Mouse (Mus musculus) ovary, postnatal 14 days (tissue): Measurements from ENCODE around the gene Nup62.
A peak's percentile ranks its signal among the peaks of the same experiment; 100 is the strongest.

ENCODE experiments used
- DNase-seq: peaks from one replicate; pipeline ENCODE4 v3.0.0; 2022; ENCODE audit warnings: low spot score

The Nup62 gene

DNA sequence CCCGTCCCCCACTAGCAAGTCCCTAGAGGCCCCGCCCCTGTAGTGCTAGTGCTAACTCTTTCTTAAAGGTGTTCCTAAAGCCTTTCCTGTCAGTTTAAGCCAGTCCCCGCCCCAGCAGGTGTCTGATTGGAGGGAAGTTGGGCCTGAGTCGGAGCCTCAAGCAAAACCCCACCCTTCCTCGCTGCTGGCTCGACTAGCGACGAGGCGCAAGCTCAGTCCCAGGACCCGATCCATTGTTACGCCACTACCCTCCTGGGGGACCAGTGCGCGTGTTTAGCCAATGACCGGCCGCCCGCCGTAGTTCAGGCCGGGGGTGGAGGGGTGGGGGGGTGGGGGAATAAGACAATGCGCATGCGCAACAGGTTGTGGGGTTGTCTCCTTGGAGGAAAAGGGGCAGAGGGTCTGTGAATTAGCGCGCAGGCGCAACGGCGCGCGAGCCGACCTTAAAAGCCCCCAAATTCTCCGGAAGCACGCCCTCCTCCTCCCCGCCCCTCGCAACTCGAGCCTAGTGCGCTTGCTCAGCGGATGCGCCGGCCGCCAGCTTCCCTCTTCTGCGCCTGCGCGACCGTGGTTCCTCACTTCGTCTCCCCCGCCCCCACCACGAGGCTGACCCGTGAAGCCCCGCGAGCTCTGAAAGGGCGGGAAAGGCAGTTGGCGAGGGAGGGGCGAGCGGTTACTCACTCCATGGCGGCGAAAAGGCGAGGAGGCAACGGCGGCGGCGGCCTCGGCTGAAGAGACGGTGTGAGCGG is at the start of gene Nup62, which contains the start of gene Il4i1:
Gene Nup62 (plus strand): TSS at position 368 of the 749 bp plus-strand sequence.
Gene Il4i1 (plus strand): TSS at position 667 of the 749 bp plus-strand sequence.
- peak; percentile 99 for DNase-seq

DNA sequence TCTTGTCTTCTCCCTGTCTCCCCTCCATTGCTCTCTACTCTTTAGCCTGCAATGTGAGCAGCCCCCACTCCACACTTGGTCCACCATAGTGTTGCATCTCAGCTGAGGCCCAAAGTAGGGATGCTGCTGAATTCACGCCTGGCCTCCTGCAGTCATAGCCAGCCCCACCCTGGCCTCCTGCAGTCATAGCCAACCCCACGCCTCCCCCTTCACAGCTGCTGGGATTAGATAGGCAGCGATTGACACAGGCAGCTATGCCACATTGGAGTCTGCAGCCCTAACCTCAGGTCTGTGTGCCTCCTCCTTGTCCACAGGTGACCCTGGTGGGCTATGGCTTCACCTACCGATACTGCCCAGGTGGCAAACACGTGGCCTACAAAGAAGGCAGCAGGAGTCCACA is 47.8 kb upstream of the Nup62 start:
- DNase-seq = no peak

DNA sequence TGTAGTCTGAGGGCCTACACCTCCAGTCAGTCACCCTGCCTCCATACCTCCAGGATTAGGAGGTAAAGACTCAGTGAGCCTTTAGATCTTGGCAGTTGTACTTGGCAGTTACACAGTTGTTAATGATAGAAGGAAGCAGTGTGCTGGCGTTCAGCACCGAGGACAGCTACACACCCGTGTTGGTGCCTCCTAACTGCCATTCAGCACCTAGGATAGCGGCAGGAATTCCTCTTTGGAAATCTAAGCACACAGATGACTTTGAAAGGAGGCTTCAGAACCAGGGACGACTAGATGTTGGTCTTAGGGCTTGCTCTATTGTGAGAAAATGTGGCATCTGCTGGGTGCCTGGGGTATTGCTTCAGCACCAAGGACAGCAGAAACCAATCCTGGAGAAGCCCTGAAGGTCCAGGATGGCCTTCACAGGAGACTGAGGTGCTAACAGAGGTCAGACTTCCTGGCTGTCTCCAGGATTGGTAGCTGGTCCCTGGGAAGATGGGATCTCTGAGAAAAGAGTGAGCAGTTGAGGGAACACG is 45.8 kb upstream of the Nup62 start:
- DNase-seq = peak; percentile 74

DNA sequence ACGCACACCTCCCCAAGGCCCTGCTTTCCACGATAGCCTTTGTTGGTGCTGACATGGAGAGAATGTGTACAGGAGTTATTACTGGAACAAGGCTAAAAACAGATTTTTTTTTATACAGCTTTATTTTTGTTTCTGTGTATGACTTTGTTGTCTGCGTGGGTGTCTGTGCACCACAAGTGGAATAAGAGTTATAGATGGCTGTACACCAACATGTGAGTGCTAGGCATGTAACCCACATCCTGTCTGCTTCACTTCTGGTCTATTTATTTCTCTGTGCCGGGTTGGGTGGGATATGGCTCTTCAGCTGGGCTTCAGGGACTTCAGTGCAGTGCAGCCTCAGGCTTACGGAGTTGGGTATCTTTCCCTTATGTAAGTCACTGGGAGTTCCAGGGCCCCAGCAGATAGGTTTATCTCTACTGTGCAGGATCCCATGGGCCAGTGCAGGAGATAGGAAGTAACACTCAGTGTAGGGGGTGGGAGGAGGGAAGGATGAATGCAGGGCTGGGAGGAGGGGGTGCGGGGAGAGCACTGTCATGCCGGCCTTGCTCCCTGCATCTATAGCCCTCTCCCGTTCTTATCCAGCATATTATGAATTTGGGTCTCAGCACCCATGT is 43.2 kb upstream of the Nup62 start:
- no peak for DNase-seq

DNA sequence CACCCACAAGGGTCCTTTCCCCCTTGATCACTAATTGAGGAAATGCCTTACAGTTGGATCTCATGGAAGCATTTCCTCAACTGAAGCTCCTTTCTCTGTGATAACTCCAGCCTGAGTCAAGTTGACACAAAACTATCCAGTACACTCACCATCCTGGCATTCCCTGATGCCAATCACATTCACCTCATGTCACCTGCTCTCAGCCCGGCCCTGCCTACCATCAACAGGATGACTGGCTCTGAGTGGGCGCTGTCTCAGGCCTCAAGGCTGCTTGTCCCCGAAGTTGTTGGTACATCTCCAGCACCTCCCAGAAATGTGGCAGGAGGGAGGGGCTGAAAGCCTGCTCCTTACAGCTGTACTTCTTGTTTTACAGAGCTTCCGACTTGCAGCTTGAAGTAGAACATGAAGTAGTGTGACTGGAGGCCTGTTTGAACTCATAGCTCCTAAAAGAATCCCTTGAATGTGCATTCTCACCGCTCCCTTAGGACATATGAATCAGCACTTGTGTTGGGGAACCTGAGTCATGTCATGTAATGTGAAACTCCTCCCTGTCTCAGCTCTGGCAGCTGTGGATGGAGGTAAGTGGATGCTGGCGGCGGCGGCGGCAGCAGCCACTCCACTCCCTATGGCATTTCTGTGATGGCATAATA is 38.9 kb upstream of the Nup62 start:
- DNase-seq = no peak

DNA sequence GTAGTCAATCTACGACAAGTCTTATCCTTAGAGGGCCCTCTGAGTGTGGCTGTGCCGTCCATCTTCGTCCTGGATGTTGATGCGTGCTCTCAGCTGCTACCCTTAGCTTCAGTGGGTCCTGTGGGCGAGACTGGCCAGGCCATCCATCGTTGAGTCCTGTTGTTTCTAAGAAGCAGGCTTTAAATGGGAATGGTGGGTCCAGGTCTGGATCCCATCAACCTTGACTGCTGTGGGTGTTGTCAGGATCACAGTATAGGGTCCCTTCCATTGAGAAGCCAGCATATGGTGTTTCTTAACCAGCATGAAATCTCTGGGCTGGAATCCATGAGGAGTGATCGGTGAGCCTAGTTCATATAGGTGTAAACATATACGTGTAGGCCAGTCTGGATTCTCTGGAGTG is 35.8 kb upstream of the Nup62 start:
- DNase-seq = no peak

DNA sequence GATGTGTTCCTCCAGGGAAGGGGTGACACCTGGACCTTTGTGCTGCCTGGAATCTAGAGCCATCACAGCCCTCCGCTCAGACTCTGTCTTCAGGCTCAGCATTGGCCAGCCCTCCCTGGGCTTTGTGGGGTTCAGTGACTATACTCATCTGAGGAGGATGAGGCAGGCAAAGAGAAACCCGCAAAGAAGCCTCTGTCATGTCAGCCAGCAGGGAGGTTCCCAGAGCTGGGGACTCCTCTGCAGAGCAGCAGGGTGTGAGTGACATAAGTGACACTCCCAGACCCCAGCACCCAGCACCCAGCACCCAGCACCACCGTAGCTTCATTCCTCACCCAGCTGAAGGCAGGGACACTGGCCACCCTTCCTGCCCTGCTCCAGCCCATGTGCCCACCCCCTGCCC is 26.4 kb upstream of the Nup62 start:
- no peak for DNase-seq

DNA sequence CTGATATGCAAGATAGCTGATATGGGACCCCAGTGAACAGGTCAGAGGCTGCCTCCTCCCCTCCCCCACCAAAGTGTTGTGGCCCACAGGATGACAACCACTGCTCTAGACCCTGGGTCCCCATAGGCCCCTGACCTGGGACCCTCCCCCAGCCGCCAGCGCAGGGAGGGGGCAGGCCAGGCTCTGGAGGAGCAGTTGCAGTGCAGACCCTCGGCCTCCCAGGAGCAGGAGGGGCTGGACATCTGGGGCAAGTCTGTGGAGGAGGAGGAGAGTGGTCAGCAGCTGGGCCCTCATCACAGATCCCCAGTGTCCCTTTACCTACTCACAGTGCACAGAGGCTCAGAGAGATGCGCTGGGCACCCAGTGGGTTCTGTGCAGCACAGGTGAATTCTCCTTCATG is 25.8 kb upstream of the Nup62 start:
- no peak for DNase-seq

DNA sequence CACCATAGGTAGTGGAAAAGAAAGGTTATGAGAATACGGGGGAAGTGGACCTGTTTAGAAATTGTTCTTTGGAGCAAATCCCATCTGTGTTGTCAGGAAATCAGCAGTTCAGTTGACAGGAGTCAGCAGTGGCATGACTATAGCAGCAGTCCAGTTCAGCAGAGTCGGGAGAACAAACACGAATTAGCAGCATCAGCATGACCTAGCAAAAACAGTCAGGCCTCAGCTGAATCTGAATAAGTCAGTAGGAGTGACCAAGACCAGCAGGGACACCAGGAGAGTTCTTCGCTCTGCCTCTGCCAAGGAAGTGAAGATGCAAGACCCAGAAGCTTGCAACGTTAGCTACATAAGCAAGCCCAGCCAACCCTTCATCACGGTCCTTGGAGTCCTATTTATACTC is 23.1 kb upstream of the Nup62 start:
- no peak for DNase-seq

DNA sequence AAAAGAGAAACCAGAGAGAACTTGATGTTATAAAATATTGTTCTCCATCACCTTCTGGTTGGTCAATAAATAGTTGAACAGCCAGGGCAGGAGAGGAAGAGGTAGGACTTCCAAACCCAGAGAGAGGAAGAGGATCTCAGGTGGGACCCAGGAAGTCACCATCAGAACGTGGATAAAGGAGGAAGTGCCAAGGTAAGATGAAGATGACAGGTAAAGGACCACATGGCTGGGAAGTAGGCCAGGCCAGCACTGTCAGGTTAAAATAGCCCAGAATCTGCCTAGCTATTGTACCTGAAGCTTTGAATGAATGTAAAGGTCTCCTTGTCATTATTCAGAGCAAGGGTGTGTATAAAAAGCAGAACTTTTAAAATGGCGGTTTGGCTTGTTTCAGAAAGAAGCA is 7.0 kb upstream of the Nup62 start:
- DNase-seq = no peak

DNA sequence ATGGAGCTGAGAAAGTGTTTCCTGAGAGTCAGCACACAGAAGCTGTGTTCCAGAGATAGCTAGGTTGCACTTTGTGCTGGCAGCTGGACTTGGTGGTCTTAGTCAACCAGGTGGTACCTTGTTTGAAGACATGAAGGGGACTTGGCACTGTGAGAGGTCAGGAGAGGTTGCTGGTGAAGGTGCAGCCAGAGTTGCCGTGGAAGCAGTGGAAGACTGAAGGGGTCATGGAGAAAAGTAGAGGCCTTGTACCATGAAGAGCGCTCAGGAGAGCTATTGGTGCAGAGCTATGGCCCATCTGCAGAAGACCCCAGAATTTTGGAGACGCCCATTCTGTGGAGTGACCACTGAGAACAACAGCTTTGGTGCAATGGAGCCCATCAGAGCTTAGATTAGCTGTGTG is 6.4 kb upstream of the Nup62 start:
- no peak for DNase-seq

DNA sequence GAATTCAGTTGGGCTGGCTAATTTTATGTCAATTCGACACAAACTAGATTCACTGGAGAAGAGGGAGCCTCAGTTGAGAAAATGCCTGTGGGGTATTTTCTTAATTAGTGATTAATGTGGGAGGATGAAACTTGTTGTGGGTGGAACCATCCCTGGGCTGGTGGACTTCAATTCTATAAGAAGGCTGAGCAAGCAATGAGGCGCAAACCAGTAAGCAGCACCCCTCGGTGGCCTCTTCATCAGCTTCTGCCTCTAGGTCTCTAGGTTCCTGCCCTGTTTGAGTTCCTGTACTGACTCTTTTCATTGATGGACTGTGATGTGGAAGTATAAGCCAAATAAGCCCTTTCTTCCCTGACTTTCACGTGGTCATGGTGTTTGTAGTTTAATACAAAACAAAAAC is 5.5 kb upstream of the Nup62 start:
- DNase-seq = no peak

DNA sequence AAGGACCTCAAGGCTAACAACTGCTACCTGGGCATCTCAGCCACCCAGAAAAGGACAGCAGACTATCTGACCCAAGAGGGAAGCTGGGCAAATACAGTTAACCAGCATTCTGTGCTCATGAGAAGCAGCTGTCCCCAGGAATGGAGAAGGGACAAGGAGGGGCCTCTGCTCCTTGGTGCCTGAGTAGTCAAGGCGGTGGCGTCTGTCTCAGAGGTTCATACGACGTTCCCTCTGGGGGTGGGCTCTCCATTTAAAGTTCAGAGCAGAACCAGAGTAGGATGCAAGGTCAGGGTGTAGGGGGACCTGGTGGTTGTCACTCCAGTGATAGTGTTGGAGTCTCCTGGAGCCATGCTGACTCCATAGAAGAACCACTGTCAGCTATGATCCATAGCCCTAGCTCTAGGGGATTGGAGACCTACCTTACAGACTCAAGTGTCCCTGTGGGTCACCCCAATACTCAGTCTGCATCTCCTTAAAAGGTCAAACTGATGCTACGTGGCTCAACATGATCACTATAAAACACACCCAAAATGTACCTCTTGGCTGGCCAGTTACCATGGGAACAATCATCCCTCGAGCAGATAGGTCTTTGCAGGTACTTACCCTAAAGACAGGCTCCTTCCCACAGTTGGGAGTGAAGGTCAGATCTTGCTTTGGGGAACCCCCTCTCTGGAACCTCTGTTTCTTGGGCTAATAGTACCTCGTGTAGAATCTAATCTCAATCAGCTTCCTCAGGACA is 4.9 kb upstream of the Nup62 start:
- DNase-seq = no peak

DNA sequence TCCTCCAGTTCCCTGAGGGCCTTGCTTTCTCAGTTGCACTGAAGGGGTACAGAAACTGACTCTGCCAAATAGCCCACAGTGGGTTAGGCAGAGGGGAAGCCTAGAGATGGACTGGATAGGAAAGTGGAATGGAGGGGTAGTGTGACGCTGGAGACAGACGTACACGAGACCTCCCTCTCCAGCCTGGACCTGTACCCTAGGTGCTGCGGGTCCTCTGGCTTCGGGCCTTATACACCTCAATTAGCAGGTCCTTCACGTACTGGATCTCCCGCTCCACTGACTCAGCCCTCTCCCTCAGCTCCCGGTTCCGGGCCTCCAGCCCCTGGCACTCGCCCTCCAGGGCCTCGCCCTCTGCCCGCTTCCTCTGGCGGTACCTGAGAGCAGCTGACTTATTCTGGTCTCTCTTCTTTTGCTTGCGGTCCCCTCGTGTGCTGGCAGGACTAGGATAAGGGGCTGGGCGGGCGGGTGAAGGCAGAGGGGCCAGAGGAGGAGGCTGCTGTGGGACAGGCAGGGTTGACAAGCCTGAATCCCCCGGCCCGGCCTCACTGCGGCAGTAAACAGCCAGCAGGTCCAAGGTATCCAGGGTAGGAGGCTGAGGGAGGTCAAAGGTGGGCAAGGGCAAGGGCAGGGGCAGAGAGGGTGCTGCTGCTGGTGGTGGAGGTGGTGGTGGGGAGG is 3.1 kb upstream of the Nup62 start:
- no peak for DNase-seq

DNA sequence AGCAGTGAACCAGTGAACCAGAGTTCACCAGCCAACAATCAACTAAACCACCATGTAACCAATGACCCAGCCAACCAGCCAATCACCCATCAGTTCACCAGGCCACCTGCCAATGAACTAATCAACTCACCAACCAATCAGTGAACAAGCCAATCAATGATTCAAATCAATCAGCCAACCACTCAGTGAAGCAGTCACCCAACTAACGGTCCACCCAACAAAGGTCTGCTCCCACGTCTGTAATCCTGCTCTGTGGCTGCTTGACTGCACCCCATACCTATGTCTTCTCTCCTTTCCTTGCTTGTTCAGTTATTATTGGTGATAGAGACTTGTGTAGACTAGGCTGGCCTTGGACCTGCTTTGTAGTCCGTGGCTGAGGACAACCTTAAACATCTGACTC is 1.9 kb upstream of the Nup62 start:
- no peak for DNase-seq

DNA sequence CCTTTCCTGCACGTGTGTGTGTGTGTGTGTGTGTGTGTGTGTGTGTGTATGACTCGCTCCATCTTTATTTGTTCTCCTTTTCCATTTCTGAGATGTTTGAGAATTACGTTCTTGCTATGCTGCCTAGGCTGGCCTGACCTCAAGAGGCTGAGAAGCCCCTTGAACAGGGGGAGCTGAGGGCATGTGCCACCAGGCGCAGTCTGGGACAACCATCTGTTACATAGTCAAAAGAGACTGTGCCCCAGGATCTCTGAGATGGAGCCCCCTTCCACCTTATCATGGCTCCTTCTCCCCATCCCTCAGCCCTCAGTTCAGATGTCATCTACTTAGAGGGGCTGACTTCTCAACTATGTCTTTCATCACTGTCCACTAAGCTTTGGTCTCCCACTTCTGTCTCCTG is 1.5 kb upstream of the Nup62 start:
- no peak for DNase-seq

DNA sequence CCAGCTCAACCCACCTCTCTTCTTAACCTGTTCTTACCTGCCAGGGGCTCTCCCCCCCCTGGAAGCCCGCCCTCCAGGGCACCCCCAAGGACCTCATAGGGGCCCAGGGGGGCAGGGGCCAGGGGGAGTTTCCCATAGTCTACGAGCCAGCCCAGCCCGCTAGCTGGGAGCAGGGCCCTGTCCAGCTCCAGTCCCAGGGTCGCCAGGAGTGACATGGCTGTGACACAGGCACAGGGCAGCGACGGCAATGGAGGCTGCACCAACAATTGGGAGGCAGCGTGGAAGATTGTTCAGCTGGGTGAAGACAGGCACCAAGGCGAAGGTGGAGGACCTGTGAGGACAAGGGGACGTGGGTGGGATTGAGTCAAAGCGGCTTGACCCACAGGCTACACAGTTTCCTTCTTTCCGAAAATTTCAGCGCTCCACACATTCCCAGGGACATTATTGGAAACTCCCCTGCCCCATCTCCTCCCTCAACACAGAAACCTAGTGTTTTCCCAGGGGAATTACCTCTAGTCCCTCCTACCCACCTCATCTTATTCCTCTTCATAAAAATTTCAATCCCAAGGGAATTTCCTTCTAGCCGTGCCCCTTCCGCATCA is 835 bp upstream of the Nup62 start:
- no peak for DNase-seq

DNA sequence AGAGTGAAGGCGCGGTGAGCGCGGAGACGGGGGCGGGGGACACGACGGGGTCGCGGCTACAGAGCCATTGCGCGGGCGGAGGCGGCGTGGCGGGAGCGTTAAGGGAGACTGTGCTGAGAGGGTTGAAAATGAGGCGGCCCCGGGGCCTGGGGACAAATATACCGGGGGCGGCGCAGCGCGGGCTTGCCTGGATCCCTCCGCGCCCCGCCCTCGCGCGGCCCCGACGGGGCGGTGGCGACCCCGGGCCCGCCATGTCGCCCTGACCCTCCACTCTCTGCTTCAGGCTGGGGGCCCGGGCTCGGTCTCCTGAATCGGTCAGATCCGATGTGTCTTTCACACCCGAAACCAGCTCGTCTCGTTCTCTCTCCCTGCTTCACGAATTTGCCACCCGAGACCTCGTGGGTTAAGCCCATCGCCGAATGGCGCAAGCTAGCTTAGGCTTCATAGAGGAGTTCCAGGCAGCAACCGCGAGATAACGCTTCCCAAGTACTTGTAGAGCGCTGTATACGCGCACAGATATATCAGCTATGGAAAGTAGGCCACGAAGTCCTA is 658 bp downstream of the Nup62 start, which contains the start of gene Atf5:
Gene Atf5 (minus strand): TSS at position 189 of the 552 bp plus-strand sequence.
- peak; percentile 71 for DNase-seq

DNA sequence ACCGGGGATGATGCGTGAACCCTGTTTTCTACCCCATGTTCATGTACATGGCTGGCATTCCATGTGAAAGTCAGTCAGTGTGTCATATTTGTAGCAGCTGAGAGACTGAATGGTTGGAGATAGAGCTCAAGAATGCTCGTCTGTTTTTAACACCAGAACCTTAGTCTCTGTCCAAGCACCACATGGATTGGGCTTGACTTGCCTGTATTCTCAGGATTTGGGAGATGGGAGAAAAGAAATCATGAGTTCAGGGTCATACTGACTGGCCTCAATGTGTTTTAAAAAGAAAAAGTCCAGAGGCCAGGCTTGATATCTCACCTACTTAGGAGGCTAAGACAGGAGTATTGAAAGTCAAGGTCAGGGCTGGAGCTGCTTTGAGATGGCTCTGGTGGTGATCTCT is 1.6 kb downstream of the Nup62 start:
- DNase-seq = no peak

DNA sequence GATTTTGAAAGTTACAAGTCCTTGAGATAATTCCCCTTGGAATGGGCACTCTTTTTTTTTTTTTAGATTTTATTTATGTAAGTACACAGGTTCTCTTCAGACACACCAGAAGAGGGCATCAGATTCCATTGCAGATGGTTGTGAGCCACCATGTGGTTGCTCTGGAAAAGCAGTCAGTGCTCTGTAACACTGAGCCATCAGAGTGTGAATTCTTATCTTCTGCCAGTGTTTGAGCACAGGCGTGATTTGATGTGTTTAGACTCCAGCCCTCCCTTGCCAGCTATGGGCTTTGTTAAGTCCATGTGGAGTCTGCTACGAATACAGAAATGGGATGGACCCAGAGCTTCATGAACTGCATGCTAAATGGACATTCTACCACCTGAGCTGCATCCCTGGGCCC is 2.3 kb downstream of the Nup62 start:
- no peak for DNase-seq

DNA sequence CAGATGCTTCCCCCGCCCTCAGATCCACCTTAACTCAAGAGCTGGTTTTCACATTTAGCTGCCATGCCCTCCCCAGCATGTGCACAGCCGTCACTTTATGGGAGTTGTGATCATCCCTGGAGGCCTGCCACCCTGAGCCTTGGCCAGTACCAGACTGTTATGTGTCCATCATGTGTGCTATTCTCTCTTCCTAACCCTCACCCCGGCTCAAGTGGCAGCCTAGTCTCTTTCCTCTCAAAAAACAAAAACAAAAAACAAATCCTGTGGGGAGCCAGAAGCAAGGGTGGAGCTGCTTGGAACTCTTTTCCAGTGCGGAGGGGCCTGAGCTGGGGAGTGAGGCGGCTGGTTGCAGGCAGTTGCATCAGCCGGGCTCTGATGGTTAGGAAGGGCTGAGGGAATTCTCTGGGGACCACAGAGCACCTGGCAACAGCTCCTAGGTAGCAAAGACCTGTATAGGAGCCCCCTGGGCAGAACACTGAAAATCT is 2.9 kb downstream of the Nup62 start:
- DNase-seq = peak; percentile 53
